Mouse (Mus musculus): ENCODE measurements around the gene Ccdc42. TPM values are rescaled to one million over a fixed set of nuclear protein-coding genes. Genes with fewer than 3 reads are reported as not detected.
A peak's percentile ranks its signal among the peaks of the same experiment; 100 is the strongest.

Gene Ccdc42
- polyA plus RNA-seq, 1 experiment from 2014 or later = 0.39 TPM

- H3K4me1 ChIP-seq (ENCODE audit: control insufficient read depth, insufficient read depth, low read length) = 0 out of 2 replicates have a peak, but pooled peaks cover 7% of the 10 kb centered on the region
- no peak overlapping the region for H3K27ac ChIP-seq (ENCODE audit: low read depth, low read length)
- DNase-seq (ENCODE audit: low spot score) (peak; percentile 66), ATAC-seq (no peak; the same call in 1 of the 2 replicates)
- peak overlapping the region; percentile 9; the same call in 1 of the 2 replicates for H3K4me3 ChIP-seq (ENCODE audit: low read depth, low read length)
- peak overlapping the region; percentile 40; the same call in 1 of the 2 replicates for H3K9ac ChIP-seq (ENCODE audit: low read length)
- no peaks in the 10 kb centered on the region for H3K27me3 ChIP-seq (replicated peaks; ENCODE audit: control insufficient read depth, insufficient read depth, low read length)
- H3K36me3 ChIP-seq (ENCODE audit: control insufficient read depth, insufficient read depth, low read length) = no peaks in the 10 kb centered on the region
- 4% methylated on average over 14 of the region's 14 CpGs for WGBS
- H3K9me3 ChIP-seq (replicated peaks; ENCODE audit: control insufficient read depth, low read length) = no peaks in the 10 kb centered on the region
- peak overlapping the region; percentile 46 for H3K4me2 ChIP-seq (ENCODE audit: low read length)
Observed at GRCm38 (mm10) chr11:68623225-68623870, 36.5 kb downstream of the Ccdc42 start.

GRCm38 (mm10) chr11:68623871-68624258 is 37.0 kb downstream of the Ccdc42 start:
- 6% methylated on average over 5 of the region's 5 CpGs for WGBS
- H3K36me3 ChIP-seq (ENCODE audit: control insufficient read depth, insufficient read depth, low read length) = no peaks in the 10 kb centered on the region

GRCm38 (mm10) chr11:68631611-68632316 is 44.9 kb downstream of the Ccdc42 start:
- Histone ChIP-seq H3K36me3 (ENCODE audit: control insufficient read depth, insufficient read depth, low read length) (no peaks in the 10 kb centered on the region), H3K9ac (ENCODE audit: low read length) (no peak overlapping the region), H3K27ac (ENCODE audit: low read depth, low read length) (no peak overlapping the region), H3K4me3 (ENCODE audit: low read depth, low read length) (no peak overlapping the region), H3K27me3 (replicated peaks; ENCODE audit: control insufficient read depth, insufficient read depth, low read length) (no peaks in the 10 kb centered on the region), H3K4me1 (ENCODE audit: control insufficient read depth, insufficient read depth, low read length) (no peaks in the 10 kb centered on the region), H3K4me2 (ENCODE audit: low read length) (no peak overlapping the region), H3K9me3 (replicated peaks; ENCODE audit: control insufficient read depth, low read length) (no peaks in the 10 kb centered on the region)
- ATAC-seq (no peak), DNase-seq (ENCODE audit: low spot score) (no peak)
- WGBS = 80% methylated on average over 17 of the region's 17 CpGs

More at GRCm38 (mm10) chr11:68623871-68624258, 37.0 kb downstream of the Ccdc42 start:
- no peaks in the 10 kb centered on the region for H3K9me3 ChIP-seq (replicated peaks; ENCODE audit: control insufficient read depth, low read length)
- H3K4me1 ChIP-seq (ENCODE audit: control insufficient read depth, insufficient read depth, low read length) = 0 out of 2 replicates have a peak, but pooled peaks cover 7% of the 10 kb centered on the region
- H3K9ac ChIP-seq (ENCODE audit: low read length) = no peak overlapping the region
- ATAC-seq = no peak
- H3K27ac ChIP-seq (ENCODE audit: low read depth, low read length) = no peak overlapping the region
- DNase-seq (ENCODE audit: low spot score) = no peak
- H3K4me2 ChIP-seq (ENCODE audit: low read length) = peak overlapping the region; percentile 46
- peak overlapping the region; percentile 9; the same call in 1 of the 2 replicates for H3K4me3 ChIP-seq (ENCODE audit: low read depth, low read length)
- H3K27me3 ChIP-seq (replicated peaks; ENCODE audit: control insufficient read depth, insufficient read depth, low read length) = no peaks in the 10 kb centered on the region

GRCm38 (mm10) chr11:68637861-68638615 is 51.2 kb downstream of the Ccdc42 start:
- DNase-seq (ENCODE audit: low spot score) = no peak
- no peaks in the 10 kb centered on the region for H3K4me1 ChIP-seq (ENCODE audit: control insufficient read depth, insufficient read depth, low read length)
- H3K9ac ChIP-seq (ENCODE audit: low read length) = no peak overlapping the region
- no peak overlapping the region for H3K27ac ChIP-seq (ENCODE audit: low read depth, low read length)
- H3K9me3 ChIP-seq (replicated peaks; ENCODE audit: control insufficient read depth, low read length) = no peaks in the 10 kb centered on the region
- ATAC-seq = no peak
- H3K36me3 ChIP-seq (ENCODE audit: control insufficient read depth, insufficient read depth, low read length) = no peaks in the 10 kb centered on the region
- no peak overlapping the region for H3K4me2 ChIP-seq (ENCODE audit: low read length)
- no peak overlapping the region for H3K4me3 ChIP-seq (ENCODE audit: low read depth, low read length)
- H3K27me3 ChIP-seq (replicated peaks; ENCODE audit: control insufficient read depth, insufficient read depth, low read length) = no peaks in the 10 kb centered on the region
- WGBS = 74% methylated on average over 10 of the region's 10 CpGs

GRCm38 (mm10) chr11:68641361-68641760 is 54.5 kb downstream of the Ccdc42 start:
- no peak overlapping the region for H3K4me3 ChIP-seq (ENCODE audit: low read depth, low read length)
- WGBS = 73% methylated on average over 5 of the region's 5 CpGs
- H3K4me2 ChIP-seq (ENCODE audit: low read length) = no peak overlapping the region

GRCm38 (mm10) chr11:68644781-68645180 is 58.0 kb downstream of the Ccdc42 start:
- no peaks in the 10 kb centered on the region for H3K9me3 ChIP-seq (replicated peaks; ENCODE audit: control insufficient read depth, low read length)
- ATAC-seq (no peak), DNase-seq (ENCODE audit: low spot score) (no peak)
- H3K36me3 ChIP-seq (ENCODE audit: control insufficient read depth, insufficient read depth, low read length) = no peaks in the 10 kb centered on the region
- WGBS = 63% methylated on average over 6 of the region's 6 CpGs
- H3K4me3 ChIP-seq (ENCODE audit: low read depth, low read length) = no peak overlapping the region
- H3K27me3 ChIP-seq (replicated peaks; ENCODE audit: control insufficient read depth, insufficient read depth, low read length) = no peaks in the 10 kb centered on the region
- H3K4me1 ChIP-seq (ENCODE audit: control insufficient read depth, insufficient read depth, low read length) = no peaks in the 10 kb centered on the region
- H3K9ac ChIP-seq (ENCODE audit: low read length) = no peak overlapping the region
- H3K4me2 ChIP-seq (ENCODE audit: low read length) = no peak overlapping the region
- no peak overlapping the region for H3K27ac ChIP-seq (ENCODE audit: low read depth, low read length)

More at GRCm38 (mm10) chr11:68641361-68641760, 54.5 kb downstream of the Ccdc42 start:
- Histone ChIP-seq H3K9me3 (replicated peaks; ENCODE audit: control insufficient read depth, low read length) (no peaks in the 10 kb centered on the region), H3K36me3 (ENCODE audit: control insufficient read depth, insufficient read depth, low read length) (no peaks in the 10 kb centered on the region), H3K9ac (ENCODE audit: low read length) (no peak overlapping the region), H3K27ac (ENCODE audit: low read depth, low read length) (no peak overlapping the region), H3K4me1 (ENCODE audit: control insufficient read depth, insufficient read depth, low read length) (no peaks in the 10 kb centered on the region), H3K27me3 (replicated peaks; ENCODE audit: control insufficient read depth, insufficient read depth, low read length) (no peaks in the 10 kb centered on the region)
- ATAC-seq (no peak), DNase-seq (ENCODE audit: low spot score) (no peak)

Other genes with a start within 250 kb of the Ccdc42 start
- 3.5 TPM in 2 replicates for gene Ntn1, start 186.2 kb upstream of the Ccdc42 start, polyA plus RNA-seq (2014; fragmentation: Nextera tagmentation; extraction: Ambion mirVana)
- gene Pik3r5, start 154.9 kb upstream of the Ccdc42 start, polyA plus RNA-seq (2014; fragmentation: Nextera tagmentation; extraction: Ambion mirVana) = 0.11 and 0.20 TPM in 2 replicates
- gene Pik3r6, start 84.0 kb upstream of the Ccdc42 start, polyA plus RNA-seq (2014; fragmentation: Nextera tagmentation; extraction: Ambion mirVana) = 1.3 and 1.4 TPM in 2 replicates
- not detected in 2 replicates for gene Mfsd6l, start 30.8 kb upstream of the Ccdc42 start, polyA plus RNA-seq (2014; fragmentation: Nextera tagmentation; extraction: Ambion mirVana)
- 88.8 and 105 TPM in 2 replicates for gene Myh10, start 104.5 kb downstream of the Ccdc42 start, polyA plus RNA-seq (2014; fragmentation: Nextera tagmentation; extraction: Ambion mirVana)